Mouse (Mus musculus) liver, postnatal 0 days (tissue): Measurements from ENCODE around the gene Phldb1.

Source experiments
- CTCF ChIP-seq: sonication (generic); IDR thresholded peaks from 2 replicates; pipeline ENCODE4 v1.5.1; 2016; ENCODE audit warnings: antibody characterized with exemption, low read depth
- EP300 ChIP-seq: IDR thresholded peaks from 2 replicates; pipeline ENCODE4 v1.6.1; 2016; ENCODE audit warnings: antibody characterized with exemption, low read depth, mild to moderate bottlenecking

- TF ChIP-seq CTCF (no peak), EP300 (no peak)
Measured at GRCm38 (mm10) chr9:44710213-44710612, 24.8 kb downstream of the Phldb1 start.
